Mouse (Mus musculus) midbrain, embryonic 13.5 days (tissue): ENCODE measurements at regions not wholly inside any gene's neighbourhood (a gene's known extent, or its start where the extent isn't known, plus 50 kb on each side); places are given as distances from the start of the nearest gene placed in this dataset.

Source experiments
- ATAC-seq: fragments of 200-750 bp; cut with Nextera tagmentation; 2 replicates; pipeline ENCODE4 v1.8.0; 2017; ENCODE audit warnings: mild to moderate bottlenecking, moderate TSS enrichment, moderate library complexity
- H3K27ac ChIP-seq: fragments of 300-500 bp; sonication (generic); 2 replicates; pipeline ENCODE4 v1.5.1; 2015; ENCODE audit warnings: inconsistent platforms, mild to moderate bottlenecking, moderate library complexity
- H3K27me3 ChIP-seq: fragments of 300-500 bp; sonication (generic); 2 replicates; pipeline ENCODE4 v1.6.1; 2015; ENCODE audit warnings: mild to moderate bottlenecking, inconsistent platforms
- H3K36me3 ChIP-seq: fragments of 300-500 bp; sonication (generic); 2 replicates; pipeline ENCODE4 v1.6.1; 2015; ENCODE audit warnings: mild to moderate bottlenecking, inconsistent platforms
- H3K4me1 ChIP-seq: fragments of 300-500 bp; sonication (generic); replicated peaks from 2 replicates; pipeline ENCODE4 v1.6.1; 2015; ENCODE audit warnings: inconsistent platforms
- H3K4me2 ChIP-seq: fragments of 300-500 bp; sonication (generic); replicated peaks from 2 replicates; pipeline ENCODE4 v1.6.1; 2015; ENCODE audit warnings: moderate library complexity, mild to moderate bottlenecking, inconsistent platforms
- H3K4me3 ChIP-seq: fragments of 300-500 bp; sonication (generic); replicated peaks from 2 replicates; pipeline ENCODE4 v1.5.1; 2015; ENCODE audit warnings: mild to moderate bottlenecking, inconsistent platforms
- H3K9ac ChIP-seq: fragments of 300-500 bp; sonication (generic); replicated peaks from 2 replicates; pipeline ENCODE4 v1.6.1; 2015; ENCODE audit warnings: mild to moderate bottlenecking, inconsistent platforms
- H3K9me3 ChIP-seq: fragments of 300-500 bp; sonication (generic); 2 replicates; pipeline ENCODE4 v1.6.1; 2016; ENCODE audit warnings: mild to moderate bottlenecking, inconsistent platforms
- WGBS: fragments of 180-500 bp; shearing (Covaris S2); methylation state at CpG from one replicate; pipeline ENCODE4 v1.1.7; 2015; 5-methylcytosine and 5-hydroxymethylcytosine counted together

GRCm38 (mm10) chr15:51285334-51285733 is 2599.4 kb upstream of the Gm7489 start:
- Histone ChIP-seq H3K4me2 (no peak overlapping the region), H3K27me3 (no peaks in the 10 kb centered on the region), H3K9me3 (no peaks in the 10 kb centered on the region), H3K27ac (no peak overlapping the region), H3K4me3 (no peak overlapping the region), H3K36me3 (no peaks in the 10 kb centered on the region), H3K4me1 (0 out of 2 replicates have a peak, but pooled peaks cover 5% of the 10 kb centered on the region), H3K9ac (no peak overlapping the region)
- 84% methylated on average over 2 of the region's 2 CpGs for WGBS
- ATAC-seq: no peak

- Histone ChIP-seq H3K4me3 (no peak overlapping the region), H3K4me1 (0 out of 2 replicates have a peak, but pooled peaks cover 5% of the 10 kb centered on the region), H3K27ac (no peak overlapping the region), H3K36me3 (no peaks in the 10 kb centered on the region), H3K27me3 (no peaks in the 10 kb centered on the region), H3K9me3 (no peaks in the 10 kb centered on the region), H3K4me2 (no peak overlapping the region), H3K9ac (no peak overlapping the region)
- ATAC-seq: no peak
- WGBS: 84% methylated on average over 3 of the region's 3 CpGs
These were observed 2598.4 kb upstream of the Gm7489 start for GRCm38 (mm10) chr15:51286352-51286751.

GRCm38 (mm10) chr15:51288911-51289432 is 2595.7 kb upstream of the Gm7489 start:
- H3K27ac ChIP-seq: no peak overlapping the region
- peak overlapping the region; percentile 6; the same call in 1 of the 2 replicates for H3K4me3 ChIP-seq
- H3K27me3 ChIP-seq: no peaks in the 10 kb centered on the region
- 0 out of 2 replicates have a peak, but pooled peaks have one; percentile 45 for ATAC-seq
- no peak overlapping the region for H3K9ac ChIP-seq
- peak overlapping the region; percentile 39 for H3K4me2 ChIP-seq
- H3K4me1 ChIP-seq: 0 out of 2 replicates have a peak, but pooled peaks cover 5% of the 10 kb centered on the region
- WGBS: 11% methylated on average over 9 of the region's 9 CpGs
- H3K36me3 ChIP-seq: no peaks in the 10 kb centered on the region
- no peaks in the 10 kb centered on the region for H3K9me3 ChIP-seq

GRCm38 (mm10) chr15:51289916-51290315 is 2594.8 kb upstream of the Gm7489 start:
- Histone ChIP-seq H3K27me3 (no peaks in the 10 kb centered on the region), H3K4me1 (0 out of 2 replicates have a peak, but pooled peaks cover 5% of the 10 kb centered on the region), H3K4me2 (no peak overlapping the region), H3K36me3 (no peaks in the 10 kb centered on the region), H3K4me3 (no peak overlapping the region), H3K27ac (no peak overlapping the region), H3K9me3 (no peaks in the 10 kb centered on the region), H3K9ac (no peak overlapping the region)
- ATAC-seq: no peak
- 67% methylated on average over 9 of the region's 9 CpGs for WGBS

- Histone ChIP-seq H3K9ac (no peak overlapping the region), H3K36me3 (no peaks in the 10 kb centered on the region)
- no peak for ATAC-seq
These were observed 2593.5 kb upstream of the Gm7489 start for GRCm38 (mm10) chr15:51291183-51291582.

GRCm38 (mm10) chr15:51296841-51297240 is 2587.9 kb upstream of the Gm7489 start:
- no peaks in the 10 kb centered on the region for H3K9me3 ChIP-seq
- ATAC-seq: no peak
- H3K27ac ChIP-seq: no peak overlapping the region
- no peak overlapping the region for H3K4me3 ChIP-seq
- H3K36me3 ChIP-seq: no peaks in the 10 kb centered on the region
- H3K9ac ChIP-seq: no peak overlapping the region
- H3K27me3 ChIP-seq: no peaks in the 10 kb centered on the region
- no peaks in the 10 kb centered on the region for H3K4me1 ChIP-seq
- no peak overlapping the region for H3K4me2 ChIP-seq

More at GRCm38 (mm10) chr15:51291183-51291582, 2593.5 kb upstream of the Gm7489 start:
- Histone ChIP-seq H3K27me3 (no peaks in the 10 kb centered on the region), H3K4me3 (no peak overlapping the region), H3K4me2 (no peak overlapping the region), H3K27ac (no peak overlapping the region), H3K9me3 (no peaks in the 10 kb centered on the region), H3K4me1 (0 out of 2 replicates have a peak, but pooled peaks cover 5% of the 10 kb centered on the region)
- 97% methylated on average over 6 of the region's 6 CpGs for WGBS

- Histone ChIP-seq H3K27me3 (no peaks in the 10 kb centered on the region), H3K9ac (no peak overlapping the region), H3K9me3 (no peaks in the 10 kb centered on the region), H3K4me1 (no peaks in the 10 kb centered on the region), H3K4me3 (no peak overlapping the region), H3K27ac (no peak overlapping the region), H3K36me3 (no peaks in the 10 kb centered on the region), H3K4me2 (no peak overlapping the region)
- 80% methylated on average over 1 of the region's 1 CpGs for WGBS
- ATAC-seq: no peak
These were observed 2566.6 kb upstream of the Gm7489 start for GRCm38 (mm10) chr15:51318072-51318471.

- H3K27ac ChIP-seq: no peak overlapping the region
- H3K4me1 ChIP-seq: no peaks in the 10 kb centered on the region
- H3K36me3 ChIP-seq: no peaks in the 10 kb centered on the region
- H3K4me3 ChIP-seq: no peak overlapping the region
- WGBS: 91% methylated on average over 2 of the region's 2 CpGs
- H3K27me3 ChIP-seq: no peaks in the 10 kb centered on the region
- H3K9ac ChIP-seq: no peak overlapping the region
- H3K9me3 ChIP-seq: no peaks in the 10 kb centered on the region
- H3K4me2 ChIP-seq: no peak overlapping the region
- ATAC-seq: no peak
These were observed 2565.9 kb upstream of the Gm7489 start for GRCm38 (mm10) chr15:51318760-51319159.

- Histone ChIP-seq H3K27ac (no peak overlapping the region), H3K4me1 (no peaks in the 10 kb centered on the region), H3K9ac (no peak overlapping the region), H3K9me3 (no peaks in the 10 kb centered on the region), H3K4me2 (no peak overlapping the region), H3K27me3 (no peaks in the 10 kb centered on the region), H3K36me3 (no peaks in the 10 kb centered on the region), H3K4me3 (no peak overlapping the region)
- WGBS: 77% methylated on average over 10 of the region's 10 CpGs
- ATAC-seq: no peak
These were observed 2564.3 kb upstream of the Gm7489 start for GRCm38 (mm10) chr15:51320366-51320894.

- ATAC-seq: no peak
- Histone ChIP-seq H3K9ac (no peak overlapping the region), H3K27me3 (no peaks in the 10 kb centered on the region), H3K4me1 (no peaks in the 10 kb centered on the region), H3K9me3 (no peaks in the 10 kb centered on the region), H3K27ac (no peak overlapping the region), H3K36me3 (no peaks in the 10 kb centered on the region), H3K4me2 (no peak overlapping the region), H3K4me3 (no peak overlapping the region)
- WGBS: 90% methylated on average over 5 of the region's 5 CpGs
These were observed 2561.4 kb upstream of the Gm7489 start for GRCm38 (mm10) chr15:51323284-51323683.

GRCm38 (mm10) chr15:51324211-51324610 is 2560.5 kb upstream of the Gm7489 start:
- H3K4me3 ChIP-seq: no peak overlapping the region
- no peaks in the 10 kb centered on the region for H3K27me3 ChIP-seq
- no peak overlapping the region for H3K4me2 ChIP-seq
- no peak for ATAC-seq
- no peaks in the 10 kb centered on the region for H3K36me3 ChIP-seq
- WGBS: 88% methylated on average over 5 of the region's 5 CpGs
- H3K9ac ChIP-seq: no peak overlapping the region
- no peak overlapping the region for H3K27ac ChIP-seq
- H3K4me1 ChIP-seq: no peaks in the 10 kb centered on the region
- H3K9me3 ChIP-seq: no peaks in the 10 kb centered on the region

- H3K27me3 ChIP-seq: no peaks in the 10 kb centered on the region
- no peak overlapping the region for H3K9ac ChIP-seq
- H3K4me2 ChIP-seq: no peak overlapping the region
- H3K36me3 ChIP-seq: no peaks in the 10 kb centered on the region
- no peaks in the 10 kb centered on the region for H3K9me3 ChIP-seq
- no peak for ATAC-seq
- H3K27ac ChIP-seq: no peak overlapping the region
- no peaks in the 10 kb centered on the region for H3K4me1 ChIP-seq
- no peak overlapping the region for H3K4me3 ChIP-seq
- 80% methylated on average over 5 of the region's 5 CpGs for WGBS
These were observed 2557.0 kb upstream of the Gm7489 start for GRCm38 (mm10) chr15:51327702-51328101.

- H3K27ac ChIP-seq: no peak overlapping the region
- WGBS: 57% methylated on average over 1 of the region's 1 CpGs
These were observed 2548.3 kb upstream of the Gm7489 start for GRCm38 (mm10) chr15:51336441-51336840.

More at GRCm38 (mm10) chr15:51336441-51336840, 2548.3 kb upstream of the Gm7489 start:
- Histone ChIP-seq H3K9ac (no peak overlapping the region), H3K9me3 (no peaks in the 10 kb centered on the region), H3K4me1 (no peaks in the 10 kb centered on the region), H3K27me3 (no peaks in the 10 kb centered on the region), H3K36me3 (no peaks in the 10 kb centered on the region), H3K4me2 (no peak overlapping the region), H3K4me3 (no peak overlapping the region)
- ATAC-seq: no peak
